Mouse (Mus musculus) heart, embryonic 16.5 days (tissue): ENCODE results near the gene Rgl1. TPM values are rescaled to one million over a fixed set of nuclear protein-coding genes. Genes with fewer than 3 reads are reported as not detected.

Source experiments
- ATAC-seq: fragments of 200-750 bp; cut with Nextera tagmentation; replicated peaks from 2 replicates; pipeline ENCODE4 v1.8.0; 2017; ENCODE audit warnings: moderate number of reproducible peaks; ENCODE audit not compliant: insufficient read depth, low FRiP score; ENCODE audit errors: extremely low read depth
- H3K27ac ChIP-seq: fragments of 300-500 bp; sonication (generic); 2 replicates; pipeline ENCODE4 v1.5.1; 2014; ENCODE audit warnings: mild to moderate bottlenecking, low read length, control low read depth, moderate library complexity
- H3K27me3 ChIP-seq: fragments of 300-500 bp; sonication (generic); 2 replicates; pipeline ENCODE4 v1.6.1; 2014; ENCODE audit warnings: low read length, mixed read lengths; ENCODE audit not compliant: control insufficient read depth, insufficient read depth
- H3K36me3 ChIP-seq: fragments of 300-500 bp; sonication (generic); 2 replicates; pipeline ENCODE4 v1.6.1; 2014; ENCODE audit not compliant: control insufficient read depth, insufficient read depth
- H3K4me1 ChIP-seq: fragments of 300-500 bp; sonication (generic); 2 replicates; pipeline ENCODE4 v1.6.1; 2014; ENCODE audit warnings: low read length, mixed read lengths; ENCODE audit not compliant: control insufficient read depth, insufficient read depth
- H3K4me2 ChIP-seq: fragments of 300-500 bp; sonication (generic); 2 replicates; pipeline ENCODE4 v1.6.1; 2014; ENCODE audit warnings: low read depth, mild to moderate bottlenecking, control low read depth, low read length
- H3K4me3 ChIP-seq: fragments of 300-500 bp; sonication (generic); 2 replicates; pipeline ENCODE4 v1.5.1; 2014; ENCODE audit warnings: mild to moderate bottlenecking, control low read depth, low read length
- H3K9ac ChIP-seq: fragments of 300-500 bp; sonication (generic); 2 replicates; pipeline ENCODE4 v1.6.1; 2014; ENCODE audit warnings: low read length, control low read depth
- H3K9me3 ChIP-seq: fragments of 300-500 bp; sonication (generic); replicated peaks from 2 replicates; pipeline ENCODE4 v1.6.1; 2016; ENCODE audit warnings: low read length; ENCODE audit not compliant: control insufficient read depth
- WGBS: fragments of 180-500 bp; shearing (Covaris S2); extraction: QIAGEN DNeasy Blood & Tissue Kit; methylation state at CpG from one replicate; pipeline ENCODE4 v1.1.7; 2014; 5-methylcytosine and 5-hydroxymethylcytosine counted together
- polyA plus RNA-seq: library from polyadenylated mRNA; unstranded; fragments of >200 nt; fragmentation: Nextera tagmentation; extraction: Ambion mirVana; gene quantifications from 2 replicates; pipeline ENCODE4 v1.2.1, GENCODE M21; 2015

Gene Rgl1
- polyA plus RNA-seq, 1 experiment from 2014 or later: 61.0 TPM

GRCm38 (mm10) chr1:152639344-152639743, 126.8 kb downstream of the Rgl1 start:
- no peaks in the 10 kb centered on the region for H3K27me3 ChIP-seq
- no peak overlapping the region for H3K9ac ChIP-seq
- H3K9me3 ChIP-seq: no peaks in the 10 kb centered on the region
- peaks cover 23% of the 10 kb centered on the region for H3K4me1 ChIP-seq
- 90% methylated on average over 7 of the region's 7 CpGs for WGBS
- no peak for ATAC-seq
- H3K4me2 ChIP-seq: no peak overlapping the region
- no peak overlapping the region for H3K4me3 ChIP-seq
- no peak overlapping the region for H3K27ac ChIP-seq
- no peaks in the 10 kb centered on the region for H3K36me3 ChIP-seq

GRCm38 (mm10) chr1:152634638-152635037, 131.5 kb downstream of the Rgl1 start:
- Histone ChIP-seq H3K4me1 (peaks cover 5% of the 10 kb centered on the region), H3K27me3 (no peaks in the 10 kb centered on the region), H3K9ac (no peak overlapping the region), H3K4me3 (no peak overlapping the region), H3K27ac (no peak overlapping the region), H3K4me2 (no peak overlapping the region), H3K36me3 (no peaks in the 10 kb centered on the region), H3K9me3 (no peaks in the 10 kb centered on the region; the same call in 1 of the 2 replicates)
- ATAC-seq: no peak
- 78% methylated on average over 5 of the region's 5 CpGs for WGBS

DNA sequence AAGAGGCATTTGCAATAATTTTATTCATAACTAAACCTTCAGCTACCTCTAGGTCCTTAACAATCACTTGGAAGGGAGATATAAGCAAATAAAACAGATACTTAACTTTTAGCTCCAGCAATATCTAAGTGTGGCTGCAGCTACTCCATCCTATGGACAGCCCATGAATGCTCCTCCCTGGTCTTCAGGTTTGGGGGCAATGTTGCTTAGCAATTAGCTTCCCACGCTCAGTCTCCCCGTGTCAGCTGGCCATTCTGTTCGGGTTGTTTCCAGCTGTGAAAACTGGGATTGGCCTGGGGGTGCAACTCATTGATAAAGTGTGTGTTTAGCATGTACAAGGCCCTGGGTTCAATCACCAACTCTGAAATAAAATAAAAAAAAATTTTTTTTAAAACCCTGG, 136.4 kb downstream of the Rgl1 start:
- WGBS: 81% methylated on average over 3 of the region's 3 CpGs
- no peaks in the 10 kb centered on the region for H3K36me3 ChIP-seq
- no peak overlapping the region for H3K27ac ChIP-seq
- H3K27me3 ChIP-seq: no peaks in the 10 kb centered on the region
- ATAC-seq: no peak
- no peaks in the 10 kb centered on the region; the same call in 1 of the 2 replicates for H3K9me3 ChIP-seq
- H3K9ac ChIP-seq: no peak overlapping the region
- H3K4me1 ChIP-seq: peaks cover 8% of the 10 kb centered on the region
- no peak overlapping the region for H3K4me3 ChIP-seq
- no peak overlapping the region for H3K4me2 ChIP-seq

DNA sequence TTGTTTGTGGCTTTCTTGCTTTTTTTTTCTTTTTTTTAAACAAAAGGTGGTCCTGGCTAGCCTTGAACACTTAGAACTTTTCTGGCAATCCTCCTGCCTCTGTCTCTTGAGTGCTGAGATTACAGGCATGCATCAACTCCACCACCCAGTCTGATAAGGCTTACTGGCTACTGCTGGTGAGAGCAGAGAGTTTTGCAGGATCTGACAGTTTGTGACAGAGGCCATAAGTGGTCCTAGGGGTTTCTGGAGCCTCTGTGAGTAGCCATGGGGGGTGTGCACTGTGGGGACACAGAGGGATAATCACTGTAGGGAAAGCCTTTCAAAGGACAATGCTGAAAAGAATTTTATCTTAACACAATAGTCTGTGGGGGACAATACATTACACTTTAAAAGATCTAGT, 140.5 kb downstream of the Rgl1 start:
- H3K27ac ChIP-seq: peak overlapping the region; percentile 89
- peaks cover 30% of the 10 kb centered on the region for H3K4me1 ChIP-seq
- H3K9me3 ChIP-seq: no peaks in the 10 kb centered on the region
- H3K36me3 ChIP-seq: no peaks in the 10 kb centered on the region
- H3K27me3 ChIP-seq: no peaks in the 10 kb centered on the region
- ATAC-seq: no peak
- peak overlapping the region; percentile 66 for H3K4me2 ChIP-seq
- peak overlapping the region; percentile 59 for H3K4me3 ChIP-seq
- H3K9ac ChIP-seq: peak overlapping the region; percentile 76

- peak; percentile 74 for ATAC-seq
- peak overlapping the region; percentile 76 for H3K9ac ChIP-seq
- no peaks in the 10 kb centered on the region for H3K27me3 ChIP-seq
- H3K4me2 ChIP-seq: peak overlapping the region; percentile 66
- H3K4me3 ChIP-seq: peak overlapping the region; percentile 59
- no peaks in the 10 kb centered on the region for H3K9me3 ChIP-seq
- no peaks in the 10 kb centered on the region; the same call in 1 of the 2 replicates for H3K36me3 ChIP-seq
- WGBS: under 1% methylated on average over 61 of the region's 61 CpGs
- peaks cover 38% of the 10 kb centered on the region for H3K4me1 ChIP-seq
- peak overlapping the region; percentile 89 for H3K27ac ChIP-seq
These were observed 141.3 kb downstream of the Rgl1 start for GRCm38 (mm10) chr1:152624644-152625454.

DNA sequence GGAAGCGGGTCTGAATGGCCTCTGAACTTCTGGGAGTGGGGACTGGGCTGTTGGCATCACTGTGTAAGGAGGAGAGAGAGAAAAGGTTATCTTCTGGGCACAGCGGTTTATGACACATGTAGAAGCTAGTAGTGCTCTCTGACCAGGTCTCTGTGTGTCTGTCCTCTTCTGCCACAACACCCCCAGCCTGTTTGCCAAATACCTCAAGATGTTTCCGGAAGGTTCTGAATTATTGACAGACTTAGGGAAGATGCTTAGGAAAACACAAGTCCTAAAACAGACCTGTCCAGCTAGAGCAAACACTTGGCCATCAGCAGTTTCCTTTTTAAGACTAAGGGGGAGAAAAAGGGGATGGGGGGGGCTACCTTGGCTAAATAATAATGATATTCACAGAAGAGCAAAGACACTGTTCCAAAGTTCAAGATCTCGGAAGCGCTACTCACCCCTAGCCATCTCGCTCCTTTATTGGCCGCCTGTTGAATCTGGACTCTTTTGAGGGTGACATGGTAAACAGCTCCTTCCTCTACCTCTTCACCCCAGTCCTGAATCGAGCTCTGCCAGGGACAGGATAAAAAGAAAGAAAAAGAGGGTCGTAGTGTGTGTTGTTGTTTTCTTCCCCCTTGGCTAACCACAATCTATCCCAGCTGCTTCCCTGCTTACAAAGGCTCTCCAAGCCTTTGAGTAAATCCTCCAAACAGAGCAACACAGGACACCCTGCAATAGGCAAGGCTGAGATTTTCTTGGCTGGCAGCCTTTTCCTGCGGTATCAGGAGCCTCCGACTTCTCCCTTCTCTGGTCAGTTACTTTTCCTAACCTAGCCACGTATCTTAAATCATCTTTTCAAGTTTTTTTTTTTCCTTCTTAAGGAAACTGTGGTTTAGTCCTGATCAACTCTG, 142.5 kb downstream of the Rgl1 start:
- peak overlapping the region; percentile 59 for H3K4me3 ChIP-seq
- peak overlapping the region; percentile 92 for H3K27ac ChIP-seq
- peaks cover 2% of the 10 kb centered on the region; the same call in 1 of the 2 replicates for H3K9me3 ChIP-seq
- H3K4me2 ChIP-seq: peak overlapping the region; percentile 66
- peaks cover 45% of the 10 kb centered on the region for H3K4me1 ChIP-seq
- H3K9ac ChIP-seq: peak overlapping the region; percentile 76
- ATAC-seq: no peak
- peaks cover 5% of the 10 kb centered on the region for H3K36me3 ChIP-seq
- 18% methylated on average over 12 of the region's 12 CpGs for whole genome bisulfite sequencing
- no peaks in the 10 kb centered on the region for H3K27me3 ChIP-seq

DNA sequence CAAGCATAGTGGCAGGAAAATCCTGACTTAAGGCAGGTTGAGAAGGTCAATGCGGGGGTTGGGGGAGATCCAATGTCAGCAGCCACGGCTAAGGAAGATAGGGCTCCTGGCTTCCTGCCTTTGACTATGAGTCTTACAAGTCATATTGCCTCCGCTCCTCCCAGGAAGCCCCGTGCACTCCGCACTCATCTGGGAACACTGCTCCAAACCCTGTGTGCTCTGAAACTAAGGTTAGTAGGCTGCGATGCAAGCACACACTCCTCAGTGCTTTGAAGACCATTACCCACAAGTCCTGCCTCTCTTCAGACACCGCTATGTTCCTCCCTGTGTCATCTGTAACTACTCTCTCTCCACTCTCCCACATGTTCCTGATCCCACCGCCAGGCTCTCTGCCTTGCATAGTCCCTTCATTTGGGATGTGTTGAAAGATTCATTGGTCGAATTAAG, 143.4 kb downstream of the Rgl1 start:
- H3K4me2 ChIP-seq: peak overlapping the region; percentile 66
- WGBS: 22% methylated on average over 9 of the region's 9 CpGs
- H3K27ac ChIP-seq: peak overlapping the region; percentile 92
- H3K36me3 ChIP-seq: peaks cover 9% of the 10 kb centered on the region
- peak overlapping the region; percentile 76 for H3K9ac ChIP-seq
- peaks cover 5% of the 10 kb centered on the region; the same call in 1 of the 2 replicates for H3K9me3 ChIP-seq
- H3K4me3 ChIP-seq: peak overlapping the region; percentile 59
- H3K27me3 ChIP-seq: no peaks in the 10 kb centered on the region
- peak; percentile 19; the same call in 1 of the 2 replicates for ATAC-seq
- peaks cover 51% of the 10 kb centered on the region for H3K4me1 ChIP-seq

DNA sequence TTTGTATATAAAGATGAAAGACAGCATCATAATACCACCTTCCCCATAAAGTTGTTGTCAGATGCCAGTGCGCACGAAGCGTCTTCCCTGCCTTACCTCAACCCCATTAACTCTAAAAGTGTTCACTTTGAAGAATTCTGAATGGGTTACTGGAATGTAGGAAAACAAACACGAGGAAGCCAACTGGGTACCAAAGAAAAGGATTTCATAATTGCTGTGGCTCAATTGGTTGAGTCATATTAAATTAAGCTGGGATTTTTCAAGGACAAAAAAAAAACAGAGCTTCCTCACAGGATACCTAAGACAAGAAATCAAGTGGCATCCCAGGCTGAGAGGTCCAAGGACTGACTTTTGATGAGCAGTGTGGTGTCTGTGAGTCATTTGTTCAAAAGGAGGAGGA, 144.5 kb downstream of the Rgl1 start:
- Histone ChIP-seq H3K36me3 (peaks cover 9% of the 10 kb centered on the region), H3K4me1 (peaks cover 63% of the 10 kb centered on the region), H3K27ac (no peak overlapping the region), H3K27me3 (no peaks in the 10 kb centered on the region), H3K4me3 (no peak overlapping the region; the same call in 1 of the 2 replicates), H3K4me2 (peak overlapping the region; percentile 66), H3K9me3 (peaks cover 5% of the 10 kb centered on the region; the same call in 1 of the 2 replicates), H3K9ac (no peak overlapping the region; the same call in 1 of the 2 replicates)
- no peak for ATAC-seq
- WGBS: 81% methylated on average over 4 of the region's 4 CpGs
